ENCODE assay signal across 34 mouse cellular contexts in the genomic region with DNA sequence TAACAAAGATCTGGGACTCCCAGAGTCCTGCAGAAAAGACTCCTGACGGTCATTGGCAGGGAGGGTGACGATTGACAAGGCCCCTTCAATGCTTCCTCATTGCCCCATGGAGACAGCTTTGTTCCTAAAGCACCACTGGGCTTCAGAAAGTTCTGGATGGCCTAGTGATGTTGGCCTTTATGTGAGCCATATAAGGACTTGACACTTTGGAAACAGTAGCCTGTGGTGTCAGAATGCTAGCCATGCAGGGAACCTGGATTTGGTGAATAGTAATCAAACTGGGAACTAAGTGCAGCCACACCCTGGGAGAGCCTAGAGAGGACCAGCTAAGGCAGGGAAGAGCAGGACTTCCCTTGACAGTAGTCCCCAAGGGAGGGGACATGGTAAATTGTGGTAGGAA. TPM values are rescaled to one million over a fixed set of nuclear protein-coding genes. Genes with fewer than 3 reads are reported as not detected.
"Had no signal": no experiment of that assay in that cellular context is flagged by ENCODE, and none has a peak within 500 bp of the region (broad histone marks: within the 10 kb centered on the region; RNA-seq: fewer than 3 reads in every experiment).

No protein-coding gene starts in this region.

- H3K9me3 ChIP-seq: heart, embryonic 13.5 days; heart, embryonic 15.5 days; hindbrain, embryonic 10.5 days; hindbrain, embryonic 12.5 days; limb, embryonic 10.5 days; limb, embryonic 12.5 days; liver, embryonic 13.5 days had no signal

- H3K4me1 ChIP-seq: hindbrain, embryonic 10.5 days; hindbrain, embryonic 12.5 days; limb, embryonic 10.5 days; liver, embryonic 13.5 days had no signal

- ATAC-seq: hindbrain, embryonic 16.5 days; inflammation-experienced regulatory T-cells, adult 6 months; intestine, postnatal 0 days had no signal

- H3K4me2 ChIP-seq: heart, embryonic 13.5 days; heart, embryonic 15.5 days; hindbrain, embryonic 12.5 days; hindbrain, embryonic 14.5 days; limb, embryonic 12.5 days; liver, embryonic 11.5 days; liver, embryonic 13.5 days had no signal

- H3K9ac ChIP-seq: heart, embryonic 13.5 days; heart, embryonic 15.5 days; hindbrain, embryonic 12.5 days; hindbrain, embryonic 14.5 days; limb, embryonic 12.5 days; liver, embryonic 13.5 days had no signal

- DNase-seq: gastrocnemius, adult 2 months; gastrocnemius, postnatal 10 days; gastrocnemius, postnatal 25 days; heart, adult 2 months; heart, postnatal 14 days; heart, postnatal 4 days; kidney, adult 18-20 months; kidney, adult 8-10 months; kidney, postnatal 10 days; kidney, postnatal 25 days; kidney, postnatal 4 days; liver; liver, embryonic 13.5 days had no signal

- H3K27ac ChIP-seq: gastrocnemius, adult 2 months; heart, adult 2 months; heart, embryonic 13.5 days; heart, embryonic 15.5 days; hindbrain, embryonic 10.5 days; hindbrain, embryonic 12.5 days; hindbrain, embryonic 14.5 days; layer of hippocampus, adult 2 months; left cerebral cortex, adult 2 months; limb, embryonic 10.5 days; limb, embryonic 12.5 days; liver, embryonic 13.5 days had no signal

- H3K36me3 ChIP-seq: heart, embryonic 13.5 days; heart, embryonic 15.5 days; hindbrain, embryonic 10.5 days; hindbrain, embryonic 12.5 days; limb, embryonic 10.5 days; limb, embryonic 12.5 days; liver, embryonic 13.5 days had no signal

- H3K27me3 ChIP-seq: heart, embryonic 15.5 days; hindbrain, embryonic 12.5 days; limb, embryonic 12.5 days; liver, embryonic 13.5 days had no signal

- H3K4me3 ChIP-seq: gastrocnemius, adult 2 months; heart, adult 2 months; heart, embryonic 13.5 days; heart, embryonic 15.5 days; hindbrain, embryonic 10.5 days; hindbrain, embryonic 12.5 days; layer of hippocampus, adult 2 months; left cerebral cortex, adult 2 months; limb, embryonic 10.5 days; limb, embryonic 12.5 days; liver, embryonic 13.5 days had no signal

RNA-seq across cellular contexts. Expression of a gene that starts 0.8 kb away (rescaled TPM):
- total RNA-seq: gastrocnemius, postnatal 10 days; gastrocnemius, postnatal 25 days; gastrocnemius, postnatal 4 days; granulocyte monocyte progenitor cell, adult 5-6 weeks; layer of hippocampus, adult 2 months; layer of hippocampus, postnatal 10 days; layer of hippocampus, postnatal 25 days; left cerebral cortex, adult 2 months; left cerebral cortex, postnatal 14 days; left cerebral cortex, postnatal 36 days had no signal
- polyA plus RNA-seq: heart, embryonic 13.5 days; hindbrain, embryonic 10.5 days; hindbrain, embryonic 12.5 days; hindbrain, embryonic 14.5 days; hindbrain, embryonic 16.5 days; kidney, embryonic 14.5 days; kidney, embryonic 16.5 days; limb, embryonic 10.5 days; limb, embryonic 12.5 days; liver, embryonic 11.5 days; liver, embryonic 13.5 days had no signal

RNA-seq across cellular contexts. Expression of a gene that starts 25.0 kb away (rescaled TPM):
- total RNA-seq: gastrocnemius, adult 2 months; gastrocnemius, postnatal 10 days; gastrocnemius, postnatal 25 days; granulocyte monocyte progenitor cell, adult 5-6 weeks; heart, adult 2 months; heart, postnatal 4 days; layer of hippocampus, adult 2 months; layer of hippocampus, postnatal 10 days; layer of hippocampus, postnatal 25 days; left cerebral cortex, postnatal 36 days had no signal
- polyA plus RNA-seq: heart, embryonic 13.5 days; heart, embryonic 15.5 days; hindbrain, embryonic 10.5 days; hindbrain, embryonic 12.5 days; hindbrain, embryonic 14.5 days; hindbrain, embryonic 16.5 days; kidney, embryonic 14.5 days; kidney, embryonic 16.5 days; limb, embryonic 10.5 days; limb, embryonic 12.5 days had no signal
